Mouse (Mus musculus) lung, postnatal 4 days (tissue): ENCODE results near the gene Map3k5.

Source experiments
- DNase-seq, 2 experiments: peaks; one replicate each; pipeline ENCODE4 v3.0.0; 2021

The Map3k5 gene

GRCm38 (mm10) chr10:20060320-20060970 is 126.2 kb downstream of the Map3k5 start:
- DNase-seq: no peak

DNA sequence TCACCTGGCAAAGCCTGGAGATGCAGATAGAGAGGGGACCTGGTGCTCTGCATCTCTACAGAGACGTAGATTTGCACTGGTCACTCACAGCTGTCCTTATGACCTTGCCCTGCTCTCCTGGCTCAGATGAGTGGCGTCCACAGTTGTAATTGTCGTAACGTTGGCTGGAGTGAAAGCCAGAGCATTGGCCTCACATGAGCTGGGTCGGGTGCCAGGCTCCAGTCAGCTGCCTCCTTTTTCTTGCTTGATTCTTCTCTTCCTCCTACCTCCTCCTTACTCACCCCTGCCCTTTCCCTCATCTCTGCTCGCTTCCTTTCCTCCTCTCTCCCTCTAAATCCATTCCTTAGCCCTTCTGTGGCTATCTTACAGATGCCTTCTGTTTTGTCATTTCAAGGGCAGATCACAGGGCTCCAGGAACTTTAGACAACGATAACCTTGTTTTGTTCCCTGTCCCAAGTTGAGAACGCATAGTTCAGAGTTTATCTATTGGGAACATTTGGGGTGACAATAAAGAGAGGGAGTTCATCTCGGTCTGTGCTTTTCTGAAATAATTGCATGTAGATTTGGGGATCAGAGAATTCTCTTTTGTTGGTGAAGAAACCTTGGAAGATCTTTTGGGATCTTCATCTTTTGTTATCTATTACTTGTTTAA is 130.4 kb downstream of the Map3k5 start:
- DNase-seq: no peak

DNA sequence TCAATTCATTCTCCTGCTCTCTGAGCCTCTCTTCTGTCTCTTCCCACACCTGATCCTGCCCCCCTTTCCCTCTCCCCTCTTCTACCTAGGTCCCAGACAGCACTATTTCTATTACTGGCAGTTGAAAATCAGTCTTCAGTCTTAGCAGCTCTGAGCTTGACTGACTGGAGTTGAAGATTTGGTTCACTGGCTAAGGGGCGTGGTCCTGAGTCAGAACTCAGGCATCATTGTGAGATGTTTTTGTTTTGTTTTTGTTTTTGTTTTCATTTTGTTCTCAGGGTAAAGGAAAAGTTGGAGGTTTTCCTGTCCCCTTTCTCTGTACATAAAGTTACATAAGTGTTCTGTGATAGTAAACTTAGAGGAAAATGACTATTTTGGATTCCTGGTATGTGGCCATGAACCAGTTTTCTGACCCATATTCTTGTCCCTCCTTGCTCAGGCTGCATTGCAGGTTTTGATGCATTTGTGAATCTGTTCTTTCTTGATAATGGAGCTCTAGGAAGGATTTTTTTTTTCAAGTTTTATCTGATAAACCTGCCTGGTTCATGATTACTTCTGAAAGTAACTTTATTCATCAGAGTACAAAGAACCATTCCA is 131.9 kb downstream of the Map3k5 start:
- no peak for DNase-seq

DNA sequence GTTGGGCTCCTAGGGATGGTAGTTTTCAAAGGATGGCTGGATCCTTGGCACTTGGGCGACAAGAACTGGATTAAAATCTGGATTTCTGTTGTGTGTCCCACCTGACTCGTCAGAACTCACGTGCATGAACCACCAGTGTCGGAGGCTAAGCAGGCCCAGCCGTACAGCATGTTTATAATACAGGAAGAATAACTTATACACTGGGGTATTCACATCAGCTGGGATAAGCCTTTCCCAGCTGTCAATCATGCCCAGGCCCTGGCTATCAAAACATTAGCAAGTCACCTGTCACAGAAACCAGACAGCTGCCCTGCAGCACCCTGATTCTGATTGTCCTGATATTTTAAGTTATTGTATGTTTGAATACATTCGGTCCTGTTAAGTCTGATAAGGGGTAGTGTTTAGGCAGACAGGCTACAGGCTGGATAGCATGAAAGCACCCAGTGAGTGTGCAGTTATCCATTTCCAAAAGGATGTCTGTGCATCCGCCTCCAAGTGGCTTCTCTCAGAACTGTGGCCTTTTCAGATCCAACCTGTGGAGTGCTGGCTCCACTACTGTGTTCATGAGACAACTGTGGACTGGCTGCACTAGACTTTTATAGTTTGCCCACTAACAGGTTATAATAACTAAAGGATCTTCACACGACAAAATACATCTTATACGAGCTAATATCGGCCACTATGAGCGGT is 135.6 kb downstream of the Map3k5 start:
- DNase-seq: no peak

DNA sequence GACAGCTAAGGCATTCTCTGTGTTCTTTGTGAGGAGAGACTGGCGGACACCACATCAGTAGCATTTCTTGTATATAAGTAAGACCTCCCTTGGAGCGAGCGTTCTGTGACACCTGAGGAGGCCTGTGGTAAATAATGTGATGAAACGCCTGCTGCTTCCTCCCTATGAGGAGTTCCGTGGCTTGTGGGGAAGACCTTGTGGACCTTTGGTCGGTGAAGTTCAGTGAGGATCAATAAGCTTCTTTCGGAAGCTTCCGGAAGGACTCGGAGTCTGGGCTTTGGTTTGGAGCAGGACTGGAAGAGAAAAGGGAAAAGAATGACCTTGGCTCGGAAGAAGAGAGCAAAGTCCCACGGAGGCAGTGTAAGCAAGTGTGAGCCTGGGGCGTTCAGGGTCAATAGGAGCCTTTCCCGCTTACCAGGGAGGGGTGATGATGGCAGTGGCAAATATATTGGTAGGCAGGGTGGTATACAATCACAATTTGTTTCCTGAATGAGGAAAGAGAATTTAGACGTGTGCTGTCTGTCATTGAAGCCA is 136.4 kb downstream of the Map3k5 start:
- no peak for DNase-seq

DNA sequence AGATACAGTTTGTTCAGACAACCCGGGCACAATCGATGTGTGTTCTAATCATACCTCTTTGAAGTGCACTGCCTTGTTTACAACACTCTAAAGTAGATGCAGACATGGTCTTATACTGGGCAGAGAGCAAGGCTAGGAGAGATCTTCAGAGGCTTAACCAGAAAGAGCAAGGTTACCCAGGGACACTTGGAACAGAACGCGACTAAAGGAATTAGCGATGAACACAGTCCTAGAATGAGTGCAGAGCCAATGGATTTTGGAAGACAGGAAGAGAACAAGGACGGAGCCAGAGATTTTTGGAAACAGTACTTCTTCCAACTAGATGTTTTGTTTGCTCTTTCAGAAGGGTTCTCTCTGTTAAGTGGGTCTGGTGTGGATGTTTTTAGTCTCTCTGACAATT is 137.4 kb downstream of the Map3k5 start:
- DNase-seq: no peak

DNA sequence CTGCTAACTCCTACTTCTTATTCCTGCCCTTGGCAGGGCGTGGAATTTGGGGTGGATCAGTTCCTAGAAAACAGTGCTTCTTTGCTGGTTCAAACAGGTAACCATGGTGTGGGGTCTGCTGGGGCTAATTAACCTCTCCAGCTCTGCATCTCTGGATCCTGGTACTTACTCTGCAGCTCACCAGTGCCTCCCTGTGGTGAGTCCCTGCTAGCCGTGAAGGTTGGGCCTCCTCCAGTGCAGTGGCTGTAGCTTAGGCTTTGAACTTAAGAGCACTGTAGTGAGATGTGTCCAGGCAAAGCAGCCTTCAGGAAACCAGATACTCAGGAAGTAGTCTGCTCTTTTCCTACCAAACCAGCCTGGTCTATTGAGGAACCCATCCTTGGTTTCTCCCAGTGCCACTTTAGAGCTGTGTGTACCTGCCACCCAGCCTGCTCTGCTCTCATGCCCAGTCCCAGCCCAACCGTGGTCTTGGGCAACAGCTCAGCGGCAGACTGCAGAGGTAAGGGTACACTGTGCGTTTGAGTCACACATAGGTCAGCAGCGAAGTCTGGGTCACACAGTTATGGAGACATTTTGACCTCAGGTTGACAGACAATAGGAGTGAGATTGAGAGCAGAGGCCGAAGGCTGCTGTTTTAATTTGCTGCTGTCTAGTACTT is 139.1 kb downstream of the Map3k5 start:
- peak; percentile 72 to 81 for DNase-seq

DNA sequence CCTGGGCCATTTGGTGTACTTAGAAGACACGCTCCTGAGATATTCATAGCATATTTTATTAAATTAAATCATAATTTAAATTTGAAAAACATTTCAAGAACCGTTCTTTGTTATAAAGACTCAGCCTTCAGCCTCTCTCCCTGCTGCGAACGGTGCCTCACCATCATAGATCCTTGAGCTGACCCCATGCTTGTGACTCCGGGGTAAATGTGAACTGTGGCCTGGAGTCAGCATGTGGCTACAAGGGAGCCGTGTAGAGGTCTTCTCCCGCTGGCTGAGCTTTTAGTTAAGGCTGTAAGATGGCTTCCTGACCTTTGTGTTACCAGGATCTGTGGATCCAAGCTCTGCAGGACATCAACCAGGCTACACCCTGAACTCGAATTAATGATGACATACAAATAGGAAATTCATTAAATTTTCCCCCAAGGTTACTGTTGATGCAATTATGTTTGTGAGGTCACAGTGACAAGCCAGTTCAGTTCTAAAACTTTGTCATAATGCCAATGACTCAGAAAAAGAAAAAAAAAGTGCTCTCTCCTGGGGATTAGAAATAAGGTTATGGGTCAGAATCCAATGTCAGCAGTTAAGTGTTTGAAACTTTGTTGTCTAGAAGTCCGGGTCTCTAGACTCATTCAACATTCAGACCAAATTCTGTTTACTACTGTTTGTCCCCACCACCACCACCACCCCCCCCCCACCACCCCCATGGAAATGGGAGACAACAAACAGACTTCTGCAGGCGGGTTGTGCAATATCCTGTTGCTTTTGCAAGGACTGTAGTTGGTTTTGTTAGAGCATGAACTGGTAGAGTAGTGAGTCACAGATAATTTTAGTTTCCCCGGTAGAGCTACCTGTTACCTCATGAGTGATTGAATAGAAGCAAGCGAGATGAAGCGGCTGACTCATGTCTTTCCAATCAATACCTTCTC is 142.5 kb downstream of the Map3k5 start:
- peak in 1 of 2 experiments; percentile 12 for DNase-seq

GRCm38 (mm10) chr10:20078350-20078749 is 144.1 kb downstream of the Map3k5 start:
- no peak for DNase-seq

GRCm38 (mm10) chr10:20087841-20088240 is 153.6 kb downstream of the Map3k5 start:
- DNase-seq: no peak

- no peak for DNase-seq
Observed at GRCm38 (mm10) chr10:20089026-20089425, 154.8 kb downstream of the Map3k5 start.

GRCm38 (mm10) chr10:20090171-20090570 is 155.9 kb downstream of the Map3k5 start:
- DNase-seq: no peak

DNA sequence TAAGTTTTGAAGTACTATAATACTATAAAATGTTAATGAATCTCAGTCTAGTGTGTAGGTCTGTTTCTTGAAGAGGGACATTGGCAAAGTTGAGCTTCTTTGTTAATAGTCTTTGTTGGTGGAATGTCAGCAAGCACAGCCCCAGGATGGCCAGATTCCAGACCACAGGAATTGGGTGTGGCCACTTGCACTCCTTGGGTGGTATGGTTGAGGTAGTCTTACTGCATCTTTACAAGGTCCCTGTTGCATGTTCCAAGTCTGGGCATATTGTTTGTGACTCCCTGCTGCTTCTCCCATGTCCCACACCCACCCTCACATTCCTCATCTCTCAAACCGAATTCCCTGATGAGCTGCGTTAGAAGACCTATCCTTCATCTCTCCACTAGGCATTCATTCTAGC is 157.1 kb downstream of the Map3k5 start:
- peak; percentile 33 to 52 for DNase-seq

- no peak for DNase-seq
Observed at GRCm38 (mm10) chr10:20092371-20092770, 158.1 kb downstream of the Map3k5 start.

DNA sequence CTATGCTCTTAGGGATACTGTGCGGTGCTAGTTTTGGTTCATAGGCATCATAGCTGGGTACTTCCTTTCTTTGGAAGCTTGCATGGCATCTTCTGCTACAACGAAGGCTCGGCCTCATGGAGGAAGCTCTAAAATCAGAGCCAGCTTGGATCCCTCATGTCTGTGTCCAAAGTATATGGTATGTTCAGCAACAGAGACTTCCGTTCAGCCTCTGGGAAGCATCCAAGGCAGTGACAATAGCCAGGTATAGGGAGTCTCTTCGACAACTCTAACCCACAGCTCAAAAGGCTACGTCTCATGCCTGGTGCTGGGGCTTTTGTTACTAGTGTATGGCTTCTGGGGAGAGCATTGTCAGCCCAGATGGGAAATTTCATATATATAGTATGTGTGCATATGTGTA is 167.2 kb downstream of the Map3k5 start:
- DNase-seq: no peak

DNA sequence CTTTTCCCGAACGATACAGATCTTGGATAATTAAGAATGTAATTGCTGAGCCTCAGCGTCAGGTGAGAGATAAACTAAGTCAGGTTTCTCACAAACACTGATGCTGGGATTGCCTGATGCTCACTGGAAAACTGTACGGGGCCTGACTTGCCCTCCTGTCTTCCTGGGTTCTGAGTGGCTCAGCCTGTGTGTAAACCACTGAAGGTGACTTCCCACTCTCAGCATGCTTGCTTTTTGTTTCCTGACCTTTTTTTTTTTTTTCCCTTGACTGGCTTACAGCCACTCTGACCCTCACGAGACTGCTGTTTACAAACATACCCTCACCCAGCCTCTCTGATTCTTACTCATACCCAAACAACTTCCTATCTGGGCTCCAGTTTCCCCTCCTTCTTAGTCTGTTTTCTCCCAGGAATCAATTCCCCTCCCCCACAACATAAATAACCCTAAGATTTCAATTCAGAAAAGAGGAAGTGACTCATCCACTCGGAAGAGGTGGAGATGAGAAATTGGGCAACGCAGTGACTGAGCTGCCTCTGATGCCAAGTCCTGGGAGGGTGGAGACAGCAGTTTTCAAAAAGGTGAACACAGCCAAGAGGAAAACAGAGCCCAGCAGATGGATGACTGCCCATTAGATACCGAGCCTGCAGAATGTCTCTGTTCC is 170.1 kb downstream of the Map3k5 start:
- DNase-seq: peak; percentile 82 to 89

DNA sequence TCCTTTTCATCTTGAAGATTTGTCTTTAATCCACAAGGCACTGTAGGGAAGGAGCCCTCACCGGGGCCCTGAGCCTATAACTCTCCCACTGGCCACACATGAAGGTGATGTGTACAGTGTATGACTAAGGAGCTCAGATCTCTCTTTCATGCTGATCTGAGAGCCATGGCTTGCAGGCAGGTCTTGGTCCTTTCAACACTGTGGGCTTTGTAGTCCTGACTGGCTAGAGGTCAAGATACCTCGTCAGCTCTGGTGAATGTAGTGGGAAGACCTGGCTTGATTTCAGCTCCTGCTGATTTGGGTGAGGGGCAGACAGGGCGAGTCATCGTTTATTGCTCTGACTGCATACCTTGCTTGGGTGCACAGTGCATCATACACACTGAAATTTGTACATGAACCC is 171.3 kb downstream of the Map3k5 start:
- no peak for DNase-seq

DNA sequence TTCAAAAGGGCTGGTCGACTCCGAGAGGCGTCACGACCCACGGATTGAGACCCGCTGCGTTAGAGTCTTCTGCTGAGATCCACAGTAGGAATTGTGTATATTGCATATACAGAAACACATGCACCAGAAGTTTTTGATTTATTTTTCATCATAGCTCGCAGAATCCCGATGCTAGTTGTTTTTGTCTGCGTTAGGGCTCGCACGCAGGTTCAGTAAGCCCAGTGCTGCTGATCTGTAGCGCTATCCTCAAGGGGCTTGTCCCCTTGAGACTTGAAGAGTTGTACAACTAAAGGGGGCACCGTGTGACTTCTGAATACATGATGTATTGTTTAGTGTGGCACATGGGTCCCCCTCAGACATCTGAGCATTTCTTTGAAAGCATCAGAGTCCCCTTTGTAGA is 172.8 kb downstream of the Map3k5 start:
- DNase-seq: no peak

- no peak for DNase-seq
Observed at GRCm38 (mm10) chr10:20111508-20111907, 177.2 kb downstream of the Map3k5 start.

DNA sequence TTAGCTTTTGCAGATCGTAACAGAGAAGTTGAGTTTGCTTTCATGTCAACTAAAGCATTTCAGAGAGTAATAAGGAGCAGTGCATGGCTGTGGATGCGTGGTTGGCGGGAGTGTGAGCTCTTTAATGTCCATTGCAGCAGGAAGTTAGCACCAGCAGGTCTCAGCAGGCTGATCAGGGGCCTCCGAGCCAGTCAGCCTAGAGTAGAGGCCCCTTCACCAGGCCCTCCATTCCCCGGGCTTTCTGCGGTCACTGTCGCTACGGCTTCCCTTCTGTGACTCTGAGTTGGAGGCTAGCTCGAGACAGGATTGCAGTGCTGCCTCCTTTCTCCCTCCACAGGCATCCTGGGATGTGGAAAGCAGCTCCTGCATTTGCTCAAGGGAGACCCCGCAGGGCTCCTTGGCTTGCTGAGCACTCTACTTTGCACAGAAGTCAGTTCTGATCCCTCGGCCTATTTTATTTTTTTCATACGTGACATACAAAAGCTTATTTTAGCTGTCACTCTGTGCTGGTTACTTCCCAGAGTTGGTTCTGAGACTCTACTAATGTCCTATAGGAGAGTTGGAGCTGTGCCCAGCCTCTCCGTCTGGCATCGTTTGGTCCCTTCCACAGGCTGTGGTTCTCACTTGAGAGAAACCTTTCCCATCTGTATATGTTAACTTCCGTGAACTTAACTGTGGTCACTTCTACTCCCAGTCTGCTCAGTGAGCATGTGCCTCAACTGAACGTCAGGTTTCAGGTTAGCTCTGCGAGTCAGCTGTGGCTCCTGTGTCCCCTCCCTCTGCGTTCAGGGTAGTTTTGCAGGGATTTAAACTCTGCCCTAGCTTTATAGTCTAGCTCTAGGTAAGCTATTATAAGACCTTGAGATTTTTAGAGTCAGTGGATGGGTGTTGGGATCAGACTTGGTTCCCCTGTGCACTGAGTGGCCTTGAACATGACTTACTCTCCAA is 178.0 kb downstream of the Map3k5 start:
- no peak for DNase-seq
